Mouse (Mus musculus): ENCODE measurements around the gene Bcl2l12. TPM values are rescaled to one million over a fixed set of nuclear protein-coding genes. Genes with fewer than 3 reads are reported as not detected.

Gene Bcl2l12
- polyA plus RNA-seq, 1 experiment from 2014 or later: 11.7 TPM

- Histone ChIP-seq H3K27me3 (ENCODE audit: insufficient read depth, low read length) (peaks cover 21% of the 10 kb centered on the region), H3K9me3 (ENCODE audit: low read length) (no peaks in the 10 kb centered on the region), H3K4me1 (ENCODE audit: insufficient read depth) (peaks cover 16% of the 10 kb centered on the region), H3K9ac (replicated peaks) (no peak overlapping the region), H3K4me3 (ENCODE audit: low read depth, low read length) (no peak overlapping the region), H3K36me3 (replicated peaks; ENCODE audit: insufficient read depth, low read length) (no peaks in the 10 kb centered on the region), H3K27ac (ENCODE audit: low read depth) (no peak overlapping the region), H3K4me2 (ENCODE audit: low read depth, low read length) (no peak overlapping the region)
- ATAC-seq (no peak), DNase-seq (no peak)
- TF ChIP-seq CTCF (IDR thresholded peaks at IDR 0.05; ENCODE audit: low read depth): no peak
- TF ChIP-seq EP300 (IDR thresholded peaks at IDR 0.05; ENCODE audit: low read depth): no peak
- 46% methylated on average over 6 of the region's 6 CpGs for WGBS (ENCODE audit: insufficient replicate concordance)
These were observed 48.6 kb downstream of the Bcl2l12 start for GRCm38 (mm10) chr7:44949922-44950321.

- H3K9me3 ChIP-seq (ENCODE audit: low read length): no peaks in the 10 kb centered on the region
- H3K27ac ChIP-seq (ENCODE audit: low read depth): no peak within 1 kb of the TSS
- ATAC-seq: no peak
- no peak within 1 kb of the TSS for H3K4me2 ChIP-seq (ENCODE audit: low read depth, low read length)
- no peak for DNase-seq
- H3K27me3 ChIP-seq (ENCODE audit: insufficient read depth, low read length): no peaks in the 10 kb centered on the region
- no peak within 1 kb of the TSS for H3K4me3 ChIP-seq (ENCODE audit: low read depth, low read length)
- H3K4me1 ChIP-seq (ENCODE audit: insufficient read depth): no peaks in the 10 kb centered on the region
- H3K9ac ChIP-seq (replicated peaks): no peak within 1 kb of the TSS; the same call in 1 of the 2 replicates
- TF ChIP-seq EP300 (IDR thresholded peaks at IDR 0.05; ENCODE audit: low read depth) (no peak), CTCF (IDR thresholded peaks at IDR 0.05; ENCODE audit: low read depth) (no peak)
- H3K36me3 ChIP-seq (replicated peaks; ENCODE audit: insufficient read depth, low read length): no peaks in the 10 kb centered on the region
- WGBS (ENCODE audit: insufficient replicate concordance): 77% methylated on average over 7 of the region's 7 CpGs
These were observed 55.6 kb downstream of the Bcl2l12 start, which contains the start of gene Tsks for GRCm38 (mm10) chr7:44942904-44943303. Gene Tsks, plus strand, starts transcription at chr7:44943204.

Small RNAs within 50 kb of the gene (microRNA-seq; reads per million reads assigned to microRNA genes)
- not detected for gene Mir7054

Other genes starting within 250 kb of the Bcl2l12 start
- 0.14 and 0.24 TPM in 2 replicates for gene Zfp473, start 247.7 kb downstream of the Bcl2l12 start, polyA plus RNA-seq (2015; fragmentation: Nextera tagmentation; extraction: Ambion mirVana)
- 19.6 and 21.4 TPM in 2 replicates for gene Nup62, start 182.6 kb downstream of the Bcl2l12 start, polyA plus RNA-seq (2015; fragmentation: Nextera tagmentation; extraction: Ambion mirVana)
- 0.83 and 1.0 TPM in 2 replicates for gene Il4i1, start 182.3 kb downstream of the Bcl2l12 start, polyA plus RNA-seq (2015; fragmentation: Nextera tagmentation; extraction: Ambion mirVana)
- gene Atf5, start 182.1 kb downstream of the Bcl2l12 start, polyA plus RNA-seq (2015; fragmentation: Nextera tagmentation; extraction: Ambion mirVana): 66.6 and 72.5 TPM in 2 replicates
- 36.9 and 38.6 TPM in 2 replicates for gene Akt1s1, start 149.7 kb downstream of the Bcl2l12 start, polyA plus RNA-seq (2015; fragmentation: Nextera tagmentation; extraction: Ambion mirVana)
- 28.2 and 30.5 TPM in 2 replicates for gene Tbc1d17, start 149.6 kb downstream of the Bcl2l12 start, polyA plus RNA-seq (2015; fragmentation: Nextera tagmentation; extraction: Ambion mirVana)
- gene Pnkp, start 141.6 kb downstream of the Bcl2l12 start, polyA plus RNA-seq (2015; fragmentation: Nextera tagmentation; extraction: Ambion mirVana): 25.6 and 27.9 TPM in 2 replicates
- 43.5 and 49.8 TPM in 2 replicates for gene Ptov1, start 128.9 kb downstream of the Bcl2l12 start, polyA plus RNA-seq (2015; fragmentation: Nextera tagmentation; extraction: Ambion mirVana)
- gene Med25, start 106.0 kb downstream of the Bcl2l12 start, polyA plus RNA-seq (2015; fragmentation: Nextera tagmentation; extraction: Ambion mirVana): 35.6 and 37.7 TPM in 2 replicates
- 4.1 and 4.4 TPM in 2 replicates for gene Fuz, start 102.6 kb downstream of the Bcl2l12 start, polyA plus RNA-seq (2015; fragmentation: Nextera tagmentation; extraction: Ambion mirVana)
- 25.6 and 29.5 TPM in 2 replicates for gene Ap2a1, start 69.2 kb downstream of the Bcl2l12 start, polyA plus RNA-seq (2015; fragmentation: Nextera tagmentation; extraction: Ambion mirVana)
- 0.06 TPM in 1 of 2 replicates, not detected in the other for gene Tsks, start 55.5 kb downstream of the Bcl2l12 start, polyA plus RNA-seq (2015; fragmentation: Nextera tagmentation; extraction: Ambion mirVana)
- 0.98 and 1.1 TPM in 2 replicates for gene Cpt1c, start 23.9 kb downstream of the Bcl2l12 start, polyA plus RNA-seq (2015; fragmentation: Nextera tagmentation; extraction: Ambion mirVana)
- gene Prmt1, start 12.1 kb downstream of the Bcl2l12 start, polyA plus RNA-seq (2015; fragmentation: Nextera tagmentation; extraction: Ambion mirVana): 73.2 and 76.8 TPM in 2 replicates
- gene Irf3, start 1.1 kb downstream of the Bcl2l12 start, polyA plus RNA-seq (2015; fragmentation: Nextera tagmentation; extraction: Ambion mirVana): 35.9 and 38.0 TPM in 2 replicates
- 7.5 and 8.1 TPM in 2 replicates for gene Scaf1, start 17.7 kb upstream of the Bcl2l12 start, polyA plus RNA-seq (2015; fragmentation: Nextera tagmentation; extraction: Ambion mirVana)
- gene Rras, start 19.2 kb upstream of the Bcl2l12 start, polyA plus RNA-seq (2015; fragmentation: Nextera tagmentation; extraction: Ambion mirVana): 25.4 and 31.4 TPM in 2 replicates
- gene Prr12, start 54.2 kb upstream of the Bcl2l12 start, polyA plus RNA-seq (2015; fragmentation: Nextera tagmentation; extraction: Ambion mirVana): 1.6 and 1.7 TPM in 2 replicates
- gene Nosip, start 63.7 kb upstream of the Bcl2l12 start, polyA plus RNA-seq (2015; fragmentation: Nextera tagmentation; extraction: Ambion mirVana): 22.2 and 22.6 TPM in 2 replicates
- gene Prrg2, start 64.0 kb upstream of the Bcl2l12 start, polyA plus RNA-seq (2015; fragmentation: Nextera tagmentation; extraction: Ambion mirVana): 19.7 and 20.4 TPM in 2 replicates
- 17.1 and 17.9 TPM in 2 replicates for gene Rcn3, start 93.5 kb upstream of the Bcl2l12 start, polyA plus RNA-seq (2015; fragmentation: Nextera tagmentation; extraction: Ambion mirVana)
- 150 and 154 TPM in 2 replicates for gene Fcgrt, start 105.1 kb upstream of the Bcl2l12 start, polyA plus RNA-seq (2015; fragmentation: Nextera tagmentation; extraction: Ambion mirVana)
- gene Rps11, start 125.7 kb upstream of the Bcl2l12 start, polyA plus RNA-seq (2015; fragmentation: Nextera tagmentation; extraction: Ambion mirVana): 681 and 696 TPM in 2 replicates
- 938 and 993 TPM in 2 replicates for gene Rpl13a, start 130.0 kb upstream of the Bcl2l12 start, polyA plus RNA-seq (2015; fragmentation: Nextera tagmentation; extraction: Ambion mirVana)
- 0.27 and 0.70 TPM in 2 replicates for gene Gm45713, start 137.5 kb upstream of the Bcl2l12 start, polyA plus RNA-seq (2015; fragmentation: Nextera tagmentation; extraction: Ambion mirVana)
- 2.0 and 2.3 TPM in 2 replicates for gene Flt3l, start 137.7 kb upstream of the Bcl2l12 start, polyA plus RNA-seq (2015; fragmentation: Nextera tagmentation; extraction: Ambion mirVana)
- 37.6 and 37.8 TPM in 2 replicates for gene Pih1d1, start 155.6 kb upstream of the Bcl2l12 start, polyA plus RNA-seq (2015; fragmentation: Nextera tagmentation; extraction: Ambion mirVana)
- gene Aldh16a1, start 155.9 kb upstream of the Bcl2l12 start, polyA plus RNA-seq (2015; fragmentation: Nextera tagmentation; extraction: Ambion mirVana): 26.8 and 29.6 TPM in 2 replicates
- gene Slc17a7, start 165.2 kb upstream of the Bcl2l12 start, polyA plus RNA-seq (2015; fragmentation: Nextera tagmentation; extraction: Ambion mirVana): not detected in 2 replicates
- gene Gfy, start 180.9 kb upstream of the Bcl2l12 start, polyA plus RNA-seq (2015; fragmentation: Nextera tagmentation; extraction: Ambion mirVana): not detected in 2 replicates
- gene Pth2, start 182.3 kb upstream of the Bcl2l12 start, polyA plus RNA-seq (2015; fragmentation: Nextera tagmentation; extraction: Ambion mirVana): not detected in 2 replicates
- 0.06 TPM in 1 of 2 replicates, not detected in the other for gene Ccdc155, start 206.2 kb upstream of the Bcl2l12 start, polyA plus RNA-seq (2015; fragmentation: Nextera tagmentation; extraction: Ambion mirVana)
- 0.95 and 1.5 TPM in 2 replicates for gene Dkkl1, start 213.4 kb upstream of the Bcl2l12 start, polyA plus RNA-seq (2015; fragmentation: Nextera tagmentation; extraction: Ambion mirVana)
- 15.5 and 20.2 TPM in 2 replicates for gene Tead2, start 217.0 kb upstream of the Bcl2l12 start, polyA plus RNA-seq (2015; fragmentation: Nextera tagmentation; extraction: Ambion mirVana)
- gene Cd37, start 240.4 kb upstream of the Bcl2l12 start, polyA plus RNA-seq (2015; fragmentation: Nextera tagmentation; extraction: Ambion mirVana): 29.8 and 31.8 TPM in 2 replicates
- gene Slc6a16, start 242.4 kb upstream of the Bcl2l12 start, polyA plus RNA-seq (2015; fragmentation: Nextera tagmentation; extraction: Ambion mirVana): 0.46 and 0.49 TPM in 2 replicates